Mouse (Mus musculus) layer of hippocampus, adult 11-12 months (tissue): ENCODE measurements around the gene Sft2d2.

ENCODE experiments used
- DNase-seq: peaks from one replicate; pipeline ENCODE4 v3.0.0; 2022; ENCODE audit warnings: low spot score

Sft2d2 gene

DNA sequence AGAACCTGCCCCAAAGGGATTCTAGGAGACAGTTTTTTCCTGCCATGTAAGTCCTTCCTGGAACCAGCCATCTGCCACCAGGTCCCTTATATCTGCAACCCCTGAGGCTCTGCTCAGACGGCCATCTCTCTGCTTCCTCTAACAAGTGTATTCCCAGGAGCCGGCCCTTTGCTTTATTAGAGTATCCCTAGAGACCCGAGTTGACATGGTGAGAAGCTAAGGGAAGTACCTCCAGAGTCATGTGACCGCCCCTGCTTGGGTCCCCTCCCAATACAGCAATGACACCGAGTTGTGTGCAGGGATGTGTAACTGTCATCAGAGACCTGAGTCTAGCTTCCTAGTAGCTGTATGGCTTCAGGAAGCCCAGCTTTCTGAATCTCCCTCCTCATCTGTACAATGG is 61.0 kb downstream of the Sft2d2 start:
- DNase-seq: no peak

- peak; percentile 88 for DNase-seq
Measured at GRCm38 (mm10) chr1:165132187-165132877, 61.9 kb downstream of the Sft2d2 start.

DNA sequence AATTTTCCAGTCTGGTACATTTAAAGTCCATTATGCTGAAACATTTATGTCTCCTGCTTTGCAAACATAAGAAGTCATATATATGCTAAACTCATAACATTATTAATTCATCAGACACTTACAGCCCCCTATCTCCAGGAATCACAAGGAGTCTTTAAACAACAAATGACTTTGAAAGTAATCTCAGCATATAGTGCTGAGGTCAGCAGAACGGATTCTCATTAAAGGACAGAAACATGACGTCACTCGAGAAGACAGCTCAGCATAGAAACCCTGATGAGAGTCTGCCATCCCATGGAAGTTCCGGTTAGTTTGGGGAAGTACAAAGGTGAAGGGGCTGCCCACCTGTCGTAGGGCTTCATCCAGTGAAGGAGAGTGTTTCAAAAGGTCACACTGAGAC is 64.7 kb downstream of the Sft2d2 start:
- DNase-seq: no peak
